Mouse (Mus musculus) C2C12 (cell line): ENCODE measurements around the gene Osbpl3. TPM values are rescaled to one million over a fixed set of nuclear protein-coding genes. Genes with fewer than 3 reads are reported as not detected.

Experiments
- H3K27me3 ChIP-seq: one replicate; pipeline ENCODE4 v1.6.1; 2011; ENCODE audit not compliant: control insufficient read depth, insufficient read depth, insufficient read length
- H3K36me3 ChIP-seq: one replicate; pipeline ENCODE4 v1.6.1; 2011; ENCODE audit not compliant: control insufficient read depth, insufficient read depth
- H3K4me3 ChIP-seq: one replicate; pipeline ENCODE4 v1.5.1; 2011; ENCODE audit warnings: mild to moderate bottlenecking, control low read depth; ENCODE audit not compliant: poor library complexity, insufficient read depth, severe bottlenecking
- H3K79me2 ChIP-seq: one replicate; pipeline ENCODE4 v1.6.1; 2011; ENCODE audit not compliant: control insufficient read depth, insufficient read depth
- H3K79me3 ChIP-seq: one replicate; pipeline ENCODE4 v1.6.1; 2011; ENCODE audit warnings: low read depth, control low read depth
- H3ac ChIP-seq: one replicate; pipeline ENCODE3; 2011; ENCODE audit warnings: low read depth; ENCODE audit not compliant: control insufficient read depth, insufficient read length
- CEBPB ChIP-seq: IDR thresholded peaks from one replicate; pipeline ENCODE4 v1.6.1; 2011; ENCODE audit warnings: low read depth, mild to moderate bottlenecking, control low read depth, moderate library complexity
- CTCF ChIP-seq: IDR thresholded peaks from one replicate; pipeline ENCODE4 v1.5.1; 2011; ENCODE audit not compliant: control insufficient read depth, insufficient read depth, insufficient read length
- FOSL1 ChIP-seq: IDR thresholded peaks from one replicate; pipeline ENCODE4 v1.8.0; 2011; ENCODE audit warnings: mild to moderate bottlenecking, low read length; ENCODE audit not compliant: poor library complexity, insufficient read depth, severe bottlenecking
- MAX ChIP-seq: IDR thresholded peaks from one replicate; pipeline ENCODE4 v1.6.1; 2011; ENCODE audit warnings: mild to moderate bottlenecking, control low read depth
- MYOD1 ChIP-seq: IDR thresholded peaks from one replicate; pipeline ENCODE4 v1.6.1; 2011; ENCODE audit warnings: low read depth; ENCODE audit not compliant: control insufficient read depth, insufficient read length
- MYOG ChIP-seq: IDR thresholded peaks from one replicate; pipeline ENCODE4 v1.6.1; 2011; ENCODE audit not compliant: control insufficient read depth, insufficient read length; ENCODE audit errors: extremely low read depth
- USF1 ChIP-seq: IDR thresholded peaks from one replicate; pipeline ENCODE4 v1.6.1; 2011; ENCODE audit warnings: low read depth, mild to moderate bottlenecking, control low read depth, moderate library complexity
- polyA plus RNA-seq: library from polyadenylated mRNA; unstranded; fragments of >200 nt; fragmentation: generic; extraction: Trizol; gene quantifications from one replicate; pipeline ENCODE4 v1.2.1, GENCODE M21; 2012; ENCODE audit warnings: missing spikeins

Osbpl3 gene
- polyA plus RNA-seq, 1 experiment, result 17.6 TPM

DNA sequence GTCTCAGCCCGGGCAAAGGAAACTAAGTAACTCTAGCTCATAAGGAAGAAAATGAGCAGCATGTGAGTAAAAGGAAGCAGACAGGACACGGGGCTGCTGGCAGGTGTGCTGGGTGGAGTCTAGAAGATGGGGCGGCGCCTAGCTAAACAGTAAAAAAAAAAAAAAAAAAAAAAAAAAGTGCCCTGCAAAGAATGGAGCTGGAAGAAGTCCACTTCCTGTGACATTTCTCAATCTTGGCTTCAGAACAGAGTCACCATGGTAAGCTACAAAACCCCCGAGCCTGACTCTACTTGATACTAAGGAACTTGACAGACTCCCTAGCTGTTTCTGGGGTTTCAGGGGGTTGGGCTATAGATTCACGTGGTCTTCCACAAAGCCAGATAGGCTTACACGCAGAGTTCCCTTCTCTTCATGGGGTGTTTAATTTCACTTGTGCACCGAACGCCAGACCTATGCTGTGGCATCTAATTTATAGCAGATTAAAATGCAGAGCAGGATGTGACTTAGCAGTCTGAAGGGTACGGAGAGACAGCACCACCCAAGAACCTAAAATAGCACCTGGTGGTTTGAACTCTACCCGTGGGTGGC lies 74.4 kb downstream of the Osbpl3 start:
- Histone ChIP-seq H3K27me3 (no peaks in the 10 kb centered on the region), H3K36me3 (peaks cover 2% of the 10 kb centered on the region), H3K79me2 (peaks cover 61% of the 10 kb centered on the region), H3K4me3 (peak overlapping the region; percentile 16), H3K79me3 (peaks cover 27% of the 10 kb centered on the region), H3ac (no peak overlapping the region)
- TF ChIP-seq USF1 (peak; percentile 78), CTCF (no peak), MYOG (no peak), CEBPB (peak; percentile 55)

DNA sequence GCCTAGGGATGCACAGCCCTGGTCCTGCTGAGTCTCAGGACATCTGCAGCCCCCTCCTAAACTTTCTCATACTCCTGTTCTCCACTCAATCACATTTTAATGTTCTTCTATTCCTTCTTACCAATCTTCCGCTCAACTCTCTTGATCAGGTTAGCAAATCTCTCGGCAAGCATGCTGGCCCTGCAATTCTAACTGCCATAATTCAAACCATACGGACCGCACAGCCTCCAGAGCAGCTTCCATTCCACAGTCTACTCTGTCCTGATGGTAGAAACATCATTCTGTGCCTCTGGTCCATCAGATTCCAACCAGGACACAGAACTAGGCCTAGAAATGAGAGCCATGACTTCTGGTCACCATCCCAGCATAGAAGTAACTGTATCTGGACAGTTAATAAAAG lies 76.3 kb downstream of the Osbpl3 start:
- Histone ChIP-seq H3K36me3 (peaks cover 14% of the 10 kb centered on the region), H3K79me2 (peaks cover 58% of the 10 kb centered on the region), H3ac (no peak overlapping the region), H3K79me3 (peaks cover 28% of the 10 kb centered on the region), H3K27me3 (no peaks in the 10 kb centered on the region), H3K4me3 (no peak overlapping the region)
- TF ChIP-seq USF1 (no peak), MAX (no peak), CTCF (no peak), MYOD1 (no peak), CEBPB (no peak)

DNA sequence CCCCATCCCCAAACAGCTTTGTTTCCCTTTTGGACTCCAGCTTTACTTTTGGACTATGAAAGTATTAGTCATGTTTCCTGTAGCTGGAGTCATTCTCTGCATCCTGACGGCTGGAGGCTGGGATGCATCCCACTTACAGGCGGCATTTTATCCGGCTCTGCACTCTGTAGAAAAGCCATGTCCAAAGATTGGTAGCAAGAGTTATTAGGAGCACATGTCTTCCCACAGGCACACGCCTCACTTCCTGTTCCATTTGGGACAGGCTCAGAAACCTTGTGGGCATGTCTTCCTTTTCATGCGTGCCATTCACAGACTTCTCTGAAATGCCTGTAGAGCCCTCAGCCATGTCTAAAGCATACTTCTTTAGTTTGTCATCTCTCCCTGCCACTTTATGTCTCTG lies 76.9 kb downstream of the Osbpl3 start:
- H3K27me3 ChIP-seq, result no peaks in the 10 kb centered on the region
- H3K79me2 ChIP-seq, result peaks cover 57% of the 10 kb centered on the region
- TF ChIP-seq CEBPB, result no peak
- TF ChIP-seq MAX, result peak; percentile 75
- peaks cover 14% of the 10 kb centered on the region for H3K36me3 ChIP-seq
- peaks cover 28% of the 10 kb centered on the region for H3K79me3 ChIP-seq
- no peak overlapping the region for H3K4me3 ChIP-seq
- H3ac ChIP-seq, result no peak overlapping the region

DNA sequence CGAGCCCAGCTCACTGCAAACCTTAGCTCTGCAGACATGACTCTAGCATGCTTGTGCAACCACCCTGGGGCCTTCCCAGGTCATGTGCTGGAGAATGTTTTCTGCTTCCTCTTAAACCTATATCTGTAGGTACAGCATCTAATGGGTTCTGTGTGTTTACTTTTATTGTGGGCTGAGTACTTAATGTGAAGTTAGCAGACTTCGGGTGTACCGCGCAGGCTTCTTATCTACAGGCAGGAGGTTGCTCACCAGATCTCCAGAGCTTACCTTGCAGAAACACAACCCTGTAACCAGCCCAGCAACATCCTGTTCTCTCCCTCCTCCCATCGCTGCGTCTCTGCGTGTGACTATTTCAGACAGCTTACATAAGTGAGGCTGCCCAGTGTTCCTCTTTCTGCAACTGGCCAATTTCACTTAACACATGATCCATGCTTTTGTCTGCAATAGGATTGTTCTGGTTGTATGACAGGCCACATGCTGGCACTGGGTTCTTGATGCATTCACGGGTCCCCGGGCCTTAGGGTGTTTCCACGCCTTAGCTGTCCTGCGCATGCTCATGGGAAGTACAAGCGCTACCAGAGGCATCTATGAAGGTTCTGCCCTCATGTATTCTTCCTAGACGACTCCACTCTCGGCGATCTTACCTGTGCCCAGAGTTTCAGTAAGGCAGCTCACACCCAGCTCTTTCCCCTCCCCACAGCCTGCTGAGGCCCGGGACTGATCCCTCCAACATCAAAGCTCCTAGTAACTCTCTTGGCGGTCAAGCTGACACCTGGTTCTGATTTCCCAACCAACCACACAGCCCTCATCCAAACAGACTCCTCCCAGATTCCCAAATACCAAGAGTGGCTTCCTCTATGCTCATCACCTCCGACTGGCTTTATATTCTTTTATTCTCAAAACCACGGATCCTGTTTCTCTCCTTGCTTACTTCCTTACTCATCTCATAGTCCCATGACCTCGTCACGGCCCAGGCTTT lies 78.0 kb downstream of the Osbpl3 start:
- H3K79me2 ChIP-seq, result peaks cover 51% of the 10 kb centered on the region
- peaks cover 32% of the 10 kb centered on the region for H3K79me3 ChIP-seq
- no peak overlapping the region for H3ac ChIP-seq
- no peaks in the 10 kb centered on the region for H3K27me3 ChIP-seq
- H3K4me3 ChIP-seq, result no peak overlapping the region
- TF ChIP-seq MAX, result no peak
- TF ChIP-seq USF1, result no peak
- peak; percentile 9 for TF ChIP-seq CEBPB
- H3K36me3 ChIP-seq, result peaks cover 14% of the 10 kb centered on the region

DNA sequence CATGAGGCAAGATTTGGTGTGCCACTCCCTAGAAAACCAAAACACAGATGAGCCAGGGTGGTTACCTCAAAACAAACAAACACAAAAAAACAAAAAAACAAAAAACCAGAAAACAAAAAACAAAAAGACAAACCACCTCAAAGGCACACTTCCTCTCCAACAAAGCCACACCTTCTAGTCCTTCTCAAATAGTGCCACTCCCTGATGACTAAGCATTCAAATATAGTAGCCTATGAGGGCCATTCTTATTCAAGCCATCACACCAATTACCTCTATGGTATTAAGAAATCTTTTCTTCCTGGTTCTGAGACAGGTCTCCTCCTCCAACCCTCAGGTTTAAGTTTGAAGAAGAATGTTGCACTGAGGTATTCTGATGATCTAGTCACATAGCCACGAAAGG lies 79.3 kb downstream of the Osbpl3 start:
- TF ChIP-seq USF1 (no peak), MYOG (no peak), CTCF (no peak), MYOD1 (no peak), CEBPB (no peak), FOSL1 (no peak), MAX (no peak)
- Histone ChIP-seq H3K79me2 (peaks cover 63% of the 10 kb centered on the region), H3K79me3 (peaks cover 37% of the 10 kb centered on the region), H3ac (no peak overlapping the region), H3K27me3 (no peaks in the 10 kb centered on the region), H3K4me3 (no peak overlapping the region), H3K36me3 (peaks cover 14% of the 10 kb centered on the region)

DNA sequence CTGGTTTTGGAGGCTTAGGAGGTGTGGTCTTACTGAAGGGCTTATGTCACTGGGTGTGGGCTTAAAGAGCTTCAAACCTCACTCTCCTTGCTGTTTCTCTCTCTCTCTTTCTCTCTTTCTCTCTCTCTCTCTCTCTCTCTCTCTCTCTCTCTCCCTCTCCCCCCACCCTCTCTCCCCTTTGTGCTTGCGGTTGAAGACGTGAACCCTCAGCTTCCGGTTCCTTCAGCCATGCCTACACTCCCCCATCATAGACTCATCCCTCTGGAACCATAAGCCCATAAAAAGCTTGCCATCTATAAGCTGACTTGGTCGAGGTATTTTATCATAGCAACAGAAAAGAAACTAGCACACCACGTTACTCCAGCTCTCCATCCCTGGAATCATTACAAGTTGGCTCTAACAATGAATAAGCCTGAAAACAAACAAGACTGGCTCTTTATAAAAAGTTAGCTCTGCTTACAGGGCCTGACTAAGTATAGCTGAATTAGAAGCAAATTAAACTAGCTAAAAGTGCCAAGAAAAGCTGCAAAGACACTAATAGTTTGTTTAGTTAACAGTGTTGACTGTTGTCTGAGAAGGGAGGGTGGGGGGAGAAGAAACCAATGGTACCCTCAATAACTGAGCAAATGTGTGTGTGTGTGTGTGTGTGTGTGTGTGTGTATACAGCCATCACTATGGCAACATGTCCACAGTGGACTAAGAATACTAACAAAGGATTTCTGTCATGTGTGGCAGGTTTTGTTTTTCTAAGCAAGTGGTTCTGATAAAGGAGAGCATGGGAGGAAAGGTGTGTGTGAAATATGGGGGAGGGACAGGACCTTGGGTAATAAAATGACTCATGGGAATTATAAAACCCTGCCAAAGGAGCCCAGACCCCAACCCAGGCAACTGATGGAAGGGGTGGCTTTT lies 83.2 kb downstream of the Osbpl3 start:
- peaks cover 49% of the 10 kb centered on the region for H3K79me2 ChIP-seq
- no peak overlapping the region for H3ac ChIP-seq
- no peaks in the 10 kb centered on the region for H3K27me3 ChIP-seq
- no peak overlapping the region for H3K4me3 ChIP-seq
- peaks cover 27% of the 10 kb centered on the region for H3K79me3 ChIP-seq
- TF ChIP-seq FOSL1, result no peak
- no peak for TF ChIP-seq CTCF
- TF ChIP-seq CEBPB, result no peak
- H3K36me3 ChIP-seq, result peaks cover 38% of the 10 kb centered on the region
